Mouse (Mus musculus) limb, embryonic 11.5 days (tissue): ENCODE data around the gene Itk. TPM values are rescaled to one million over a fixed set of nuclear protein-coding genes. Genes with fewer than 3 reads are reported as not detected.

ENCODE experiments used
- ATAC-seq: fragments of 200-750 bp; cut with Nextera tagmentation; 2 replicates; pipeline ENCODE4 v1.8.0; 2017; ENCODE audit warnings: low read depth; ENCODE audit not compliant: insufficient number of reproducible peaks, low FRiP score, low TSS enrichment
- DNase-seq: peaks from one replicate; pipeline ENCODE4 v3.0.0-alpha.2; 2015; ENCODE audit warnings: low spot score
- H3K27ac ChIP-seq: fragments of 300-500 bp; sonication (generic); replicated peaks from 2 replicates; pipeline ENCODE4 v1.5.1; 2014; ENCODE audit warnings: low read depth, mild to moderate bottlenecking, low read length
- H3K27me3 ChIP-seq: fragments of 300-500 bp; sonication (generic); 2 replicates; pipeline ENCODE4 v1.6.1; 2014; ENCODE audit warnings: mild to moderate bottlenecking, low read length, mixed read lengths; ENCODE audit not compliant: control insufficient read depth, insufficient read depth
- H3K36me3 ChIP-seq: fragments of 300-500 bp; sonication (generic); 2 replicates; pipeline ENCODE4 v1.6.1; 2014; ENCODE audit warnings: mild to moderate bottlenecking, low read length, moderate library complexity, mixed read lengths; ENCODE audit not compliant: control insufficient read depth, insufficient read depth
- H3K4me1 ChIP-seq: fragments of 300-500 bp; sonication (generic); 2 replicates; pipeline ENCODE4 v1.6.1; 2014; ENCODE audit warnings: low read length, mixed read lengths; ENCODE audit not compliant: control insufficient read depth, insufficient read depth
- H3K4me2 ChIP-seq: fragments of 300-500 bp; sonication (generic); 2 replicates; pipeline ENCODE4 v1.6.1; 2014; ENCODE audit warnings: low read depth, mild to moderate bottlenecking, moderate library complexity; ENCODE audit not compliant: severe bottlenecking
- H3K4me3 ChIP-seq: fragments of 300-500 bp; sonication (generic); 2 replicates; pipeline ENCODE4 v1.5.1; 2014; ENCODE audit warnings: low read depth, low read length
- H3K9ac ChIP-seq: fragments of 300-500 bp; sonication (generic); 2 replicates; pipeline ENCODE4 v1.6.1; 2014; ENCODE audit warnings: mild to moderate bottlenecking, low read length
- H3K9me3 ChIP-seq: fragments of 300-500 bp; sonication (generic); 2 replicates; pipeline ENCODE4 v1.6.1; 2016; ENCODE audit warnings: low read length; ENCODE audit not compliant: control insufficient read depth
- WGBS: fragments of 180-500 bp; shearing (Covaris S2); extraction: QIAGEN DNeasy Blood & Tissue Kit; methylation state at CpG from one replicate; pipeline ENCODE4 v1.1.7; 2014; 5-methylcytosine and 5-hydroxymethylcytosine counted together
- polyA plus RNA-seq: library from polyadenylated mRNA; unstranded; fragments of >200 nt; fragmentation: Nextera tagmentation; extraction: Ambion mirVana; gene quantifications from 2 replicates; pipeline ENCODE4 v1.2.1, GENCODE M21; 2014

The Itk gene
- polyA plus RNA-seq, 1 experiment from 2014 or later = not detected

GRCm38 (mm10) chr11:46289561-46289960, 99.8 kb downstream of the Itk start:
- Histone ChIP-seq H3K36me3 (no peaks in the 10 kb centered on the region), H3K9me3 (no peaks in the 10 kb centered on the region), H3K9ac (no peak overlapping the region), H3K4me3 (no peak overlapping the region), H3K27me3 (no peaks in the 10 kb centered on the region), H3K4me2 (no peak overlapping the region), H3K4me1 (no peaks in the 10 kb centered on the region), H3K27ac (no peak overlapping the region)
- ATAC-seq (no peak), DNase-seq (no peak)
- 91% methylated on average over 9 of the region's 9 CpGs for WGBS

- H3K9ac ChIP-seq = no peak overlapping the region
- DNase-seq (no peak), ATAC-seq (no peak)
- 88% methylated on average over 4 of the region's 4 CpGs for WGBS
- no peak overlapping the region for H3K4me3 ChIP-seq
- no peaks in the 10 kb centered on the region for H3K9me3 ChIP-seq
- H3K4me1 ChIP-seq = no peaks in the 10 kb centered on the region
- H3K36me3 ChIP-seq = no peaks in the 10 kb centered on the region
- H3K4me2 ChIP-seq = no peak overlapping the region
- H3K27ac ChIP-seq = no peak overlapping the region
- no peaks in the 10 kb centered on the region for H3K27me3 ChIP-seq
Measured at GRCm38 (mm10) chr11:46289022-46289421, 100.3 kb downstream of the Itk start.

DNA sequence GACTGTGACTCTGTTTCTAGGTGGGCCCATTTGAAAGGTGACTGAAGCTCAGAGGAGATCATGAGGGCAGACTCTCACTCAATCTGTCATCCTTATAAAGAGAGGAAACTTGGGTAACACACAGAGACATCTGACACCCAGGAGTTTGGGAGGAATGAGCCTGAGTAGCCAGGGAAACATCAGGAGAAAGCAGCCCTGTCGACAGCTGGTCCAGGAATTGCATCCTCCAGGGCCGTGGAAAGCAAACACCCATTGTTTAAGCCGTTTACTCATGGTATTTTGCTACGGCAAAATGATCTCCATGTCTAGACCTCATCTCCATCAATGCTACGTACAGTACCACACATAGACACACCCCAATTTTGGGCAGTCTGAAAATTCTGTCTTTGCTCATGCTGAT, 101.2 kb downstream of the Itk start:
- Histone ChIP-seq H3K9ac (no peak overlapping the region), H3K27ac (no peak overlapping the region), H3K4me1 (no peaks in the 10 kb centered on the region), H3K27me3 (no peaks in the 10 kb centered on the region), H3K36me3 (no peaks in the 10 kb centered on the region), H3K4me3 (no peak overlapping the region), H3K4me2 (no peak overlapping the region), H3K9me3 (no peaks in the 10 kb centered on the region)
- WGBS = 76% methylated on average over 5 of the region's 5 CpGs
- ATAC-seq (no peak), DNase-seq (no peak)

DNA sequence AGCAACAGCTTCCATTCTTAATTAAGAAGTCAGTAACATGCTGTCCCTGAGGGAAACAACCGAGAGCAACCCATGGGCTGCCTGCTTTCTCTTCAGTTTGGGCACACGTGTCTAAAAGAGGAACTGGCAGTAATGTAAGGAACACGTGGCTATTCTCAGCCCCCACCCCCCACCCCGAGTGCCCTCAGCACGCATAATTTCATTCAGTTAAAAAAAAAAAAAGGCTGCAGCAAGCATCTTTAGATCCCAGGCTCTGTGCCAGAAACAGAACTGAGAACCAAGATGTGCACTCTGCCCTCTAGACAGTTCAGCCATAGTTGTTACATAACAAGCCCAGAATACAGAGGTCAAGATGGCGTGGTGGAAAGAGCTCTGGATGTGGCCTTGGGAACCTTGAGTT, 102.5 kb downstream of the Itk start:
- Histone ChIP-seq H3K27ac (no peak overlapping the region), H3K36me3 (no peaks in the 10 kb centered on the region), H3K4me1 (no peaks in the 10 kb centered on the region), H3K4me2 (no peak overlapping the region), H3K9ac (no peak overlapping the region), H3K4me3 (no peak overlapping the region), H3K27me3 (no peaks in the 10 kb centered on the region), H3K9me3 (no peaks in the 10 kb centered on the region)
- ATAC-seq (no peak), DNase-seq (no peak)
- 72% methylated on average over 6 of the region's 6 CpGs for WGBS

- WGBS = 92% methylated on average over 6 of the region's 6 CpGs
- Histone ChIP-seq H3K36me3 (no peaks in the 10 kb centered on the region), H3K4me3 (no peak overlapping the region), H3K4me2 (no peak overlapping the region), H3K4me1 (no peaks in the 10 kb centered on the region), H3K9me3 (no peaks in the 10 kb centered on the region), H3K27me3 (no peaks in the 10 kb centered on the region), H3K27ac (no peak overlapping the region), H3K9ac (no peak overlapping the region)
- DNase-seq (no peak), ATAC-seq (no peak)
Measured at GRCm38 (mm10) chr11:46283800-46284199, 105.5 kb downstream of the Itk start.

- no peak for ATAC-seq
- no peaks in the 10 kb centered on the region for H3K9me3 ChIP-seq
- WGBS = 97% methylated on average over 5 of the region's 5 CpGs
- no peaks in the 10 kb centered on the region for H3K36me3 ChIP-seq
- H3K4me3 ChIP-seq = no peak overlapping the region
- H3K4me1 ChIP-seq = no peaks in the 10 kb centered on the region
- H3K27me3 ChIP-seq = no peaks in the 10 kb centered on the region
- no peak overlapping the region for H3K4me2 ChIP-seq
- no peak for DNase-seq
- no peak overlapping the region for H3K9ac ChIP-seq
- no peak overlapping the region for H3K27ac ChIP-seq
Measured at GRCm38 (mm10) chr11:46282612-46283011, 106.7 kb downstream of the Itk start.

GRCm38 (mm10) chr11:46278709-46279108, 110.6 kb downstream of the Itk start:
- no peak for DNase-seq
- Histone ChIP-seq H3K27me3 (no peaks in the 10 kb centered on the region), H3K4me3 (no peak overlapping the region), H3K36me3 (no peaks in the 10 kb centered on the region), H3K4me2 (no peak overlapping the region), H3K4me1 (no peaks in the 10 kb centered on the region), H3K9me3 (no peaks in the 10 kb centered on the region), H3K27ac (no peak overlapping the region), H3K9ac (no peak overlapping the region)
- WGBS = 91% methylated on average over 12 of the region's 12 CpGs
- no peak for ATAC-seq

DNA sequence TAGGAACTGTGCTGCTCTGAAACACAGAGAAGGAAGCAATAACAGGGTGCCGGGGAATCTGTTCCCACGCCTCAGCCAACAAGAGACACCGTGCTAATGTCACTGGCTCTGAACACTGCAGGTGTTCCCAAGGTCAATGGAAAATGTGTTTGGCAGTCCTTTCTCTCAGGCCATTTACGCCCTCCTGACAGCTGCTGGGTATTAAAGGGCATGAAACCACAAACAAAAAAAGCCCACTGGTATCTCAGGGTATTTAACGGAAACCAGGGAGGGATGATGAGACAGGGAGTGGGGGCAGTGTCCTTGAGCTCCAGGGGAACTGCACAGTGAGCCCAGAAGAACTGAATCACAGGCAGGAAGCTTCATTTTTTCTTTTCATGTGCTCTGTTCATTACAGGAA, 111.2 kb downstream of the Itk start:
- 83% methylated on average over 5 of the region's 5 CpGs for WGBS
- Histone ChIP-seq H3K4me2 (no peak overlapping the region), H3K9ac (no peak overlapping the region), H3K4me1 (no peaks in the 10 kb centered on the region), H3K27me3 (no peaks in the 10 kb centered on the region), H3K4me3 (no peak overlapping the region), H3K9me3 (no peaks in the 10 kb centered on the region), H3K36me3 (no peaks in the 10 kb centered on the region), H3K27ac (no peak overlapping the region)
- ATAC-seq = no peak
- DNase-seq = no peak

- DNase-seq = peak; percentile 45
- Histone ChIP-seq H3K27me3 (no peaks in the 10 kb centered on the region), H3K9ac (no peak overlapping the region), H3K4me2 (no peak overlapping the region), H3K4me3 (no peak overlapping the region), H3K4me1 (no peaks in the 10 kb centered on the region), H3K27ac (no peak overlapping the region), H3K9me3 (no peaks in the 10 kb centered on the region), H3K36me3 (no peaks in the 10 kb centered on the region)
- ATAC-seq = 0 out of 2 replicates have a peak, but pooled peaks have one; percentile 33
- WGBS = 39% methylated on average over 5 of the region's 5 CpGs
Measured at GRCm38 (mm10) chr11:46276778-46277177, 112.5 kb downstream of the Itk start.
